Mouse (Mus musculus) lung, embryonic 15.5 days (tissue): ENCODE results near the gene Med27. TPM values are rescaled to one million over a fixed set of nuclear protein-coding genes. Genes with fewer than 3 reads are reported as not detected.
A peak's percentile ranks its signal among the peaks of the same experiment; 100 is the strongest.

Experiments used
- ATAC-seq: fragments of 200-750 bp; cut with Nextera tagmentation; 2 replicates; pipeline ENCODE4 v1.8.0; 2017; ENCODE audit warnings: moderate number of reproducible peaks, borderline replicate concordance; ENCODE audit not compliant: low FRiP score, low TSS enrichment; ENCODE audit errors: extremely low read depth
- H3K27ac ChIP-seq: fragments of 300-500 bp; sonication (generic); 2 replicates; pipeline ENCODE4 v1.5.1; 2015; ENCODE audit warnings: moderate library complexity, mild to moderate bottlenecking, inconsistent platforms
- H3K27me3 ChIP-seq: fragments of 300-500 bp; sonication (generic); 2 replicates; pipeline ENCODE4 v1.6.1; 2015; ENCODE audit warnings: inconsistent platforms
- H3K36me3 ChIP-seq: fragments of 300-500 bp; sonication (generic); 2 replicates; pipeline ENCODE4 v1.6.1; 2015; ENCODE audit warnings: inconsistent platforms
- H3K4me1 ChIP-seq: fragments of 300-500 bp; sonication (generic); 2 replicates; pipeline ENCODE4 v1.6.1; 2015; ENCODE audit warnings: inconsistent platforms
- H3K4me2 ChIP-seq: fragments of 300-500 bp; sonication (generic); 2 replicates; pipeline ENCODE4 v1.6.1; 2015; ENCODE audit warnings: inconsistent platforms, mild to moderate bottlenecking, moderate library complexity
- H3K4me3 ChIP-seq: fragments of 300-500 bp; sonication (generic); 2 replicates; pipeline ENCODE4 v1.5.1; 2015; ENCODE audit warnings: mild to moderate bottlenecking, inconsistent platforms
- H3K9ac ChIP-seq: fragments of 300-500 bp; sonication (generic); 2 replicates; pipeline ENCODE4 v1.6.1; 2015; ENCODE audit warnings: inconsistent platforms
- H3K9me3 ChIP-seq: fragments of 300-500 bp; sonication (generic); 2 replicates; pipeline ENCODE4 v1.6.1; 2016; ENCODE audit warnings: inconsistent platforms
- WGBS: fragments of 180-500 bp; shearing (Covaris S2); methylation state at CpG from one replicate; pipeline ENCODE4 v1.1.7; 2015; 5-methylcytosine and 5-hydroxymethylcytosine counted together
- polyA plus RNA-seq: library from polyadenylated mRNA; unstranded; fragments of >200 nt; fragmentation: Nextera tagmentation; extraction: Ambion mirVana; gene quantifications from 2 replicates; pipeline ENCODE4 v1.2.1, GENCODE M21; 2015

Gene Med27
- polyA plus RNA-seq = 47.9 and 49.5 TPM in 2 replicates

GRCm38 (mm10) chr2:29346629-29347271 is at the start of gene Med27:
Gene Med27 (plus strand): TSS chr2:29346819.
- no peaks in the 10 kb centered on the region for H3K9me3 ChIP-seq
- ATAC-seq = peak; percentile 93; the same call in 1 of the 2 replicates
- under 1% methylated on average over 41 of the region's 41 CpGs for WGBS
- no peak within 1 kb of the TSS for H3K27ac ChIP-seq
- H3K4me3 ChIP-seq = peak within 1 kb of the TSS; percentile 95
- no peaks in the 10 kb centered on the region for H3K27me3 ChIP-seq
- peak within 1 kb of the TSS; percentile 92 for H3K4me2 ChIP-seq
- H3K9ac ChIP-seq = peak within 1 kb of the TSS; percentile 82
- peaks cover 8% of the 10 kb centered on the region for H3K36me3 ChIP-seq
- H3K4me1 ChIP-seq = peaks cover 4% of the 10 kb centered on the region

GRCm38 (mm10) chr2:29309966-29310365 is 36.7 kb upstream of the Med27 start:
- Histone ChIP-seq H3K27me3 (no peaks in the 10 kb centered on the region), H3K4me1 (no peaks in the 10 kb centered on the region), H3K27ac (no peak overlapping the region), H3K9ac (no peak overlapping the region), H3K36me3 (no peaks in the 10 kb centered on the region), H3K4me3 (no peak overlapping the region), H3K4me2 (no peak overlapping the region), H3K9me3 (no peaks in the 10 kb centered on the region)
- 38% methylated on average over 7 of the region's 7 CpGs for WGBS
- no peak for ATAC-seq

GRCm38 (mm10) chr2:29312058-29312457 is 34.6 kb upstream of the Med27 start:
- no peak overlapping the region for H3K27ac ChIP-seq
- no peak overlapping the region for H3K4me3 ChIP-seq
- no peaks in the 10 kb centered on the region for H3K27me3 ChIP-seq
- no peak overlapping the region for H3K9ac ChIP-seq
- 79% methylated on average over 5 of the region's 5 CpGs for WGBS
- no peaks in the 10 kb centered on the region for H3K4me1 ChIP-seq
- no peak overlapping the region for H3K4me2 ChIP-seq
- ATAC-seq = no peak
- H3K9me3 ChIP-seq = no peaks in the 10 kb centered on the region
- H3K36me3 ChIP-seq = no peaks in the 10 kb centered on the region

GRCm38 (mm10) chr2:29317906-29318470 is 28.6 kb upstream of the Med27 start:
- no peaks in the 10 kb centered on the region for H3K27me3 ChIP-seq
- WGBS = 61% methylated on average over 4 of the region's 4 CpGs
- no peaks in the 10 kb centered on the region for H3K4me1 ChIP-seq
- no peaks in the 10 kb centered on the region for H3K36me3 ChIP-seq
- H3K4me3 ChIP-seq = no peak overlapping the region
- no peaks in the 10 kb centered on the region for H3K9me3 ChIP-seq
- H3K27ac ChIP-seq = no peak overlapping the region
- no peak for ATAC-seq
- H3K4me2 ChIP-seq = no peak overlapping the region
- H3K9ac ChIP-seq = no peak overlapping the region

- 74% methylated on average over 3 of the region's 3 CpGs for WGBS
- no peak overlapping the region for H3K9ac ChIP-seq
- no peaks in the 10 kb centered on the region for H3K9me3 ChIP-seq
- H3K4me3 ChIP-seq = no peak overlapping the region
- H3K36me3 ChIP-seq = no peaks in the 10 kb centered on the region
- no peak overlapping the region for H3K27ac ChIP-seq
- no peaks in the 10 kb centered on the region for H3K4me1 ChIP-seq
- H3K27me3 ChIP-seq = no peaks in the 10 kb centered on the region
- ATAC-seq = no peak
- H3K4me2 ChIP-seq = no peak overlapping the region
Observed at GRCm38 (mm10) chr2:29318596-29318995, 28.0 kb upstream of the Med27 start.

- Histone ChIP-seq H3K36me3 (no peaks in the 10 kb centered on the region), H3K4me3 (no peak overlapping the region), H3K27me3 (no peaks in the 10 kb centered on the region), H3K9me3 (no peaks in the 10 kb centered on the region), H3K4me2 (no peak overlapping the region), H3K4me1 (no peaks in the 10 kb centered on the region), H3K9ac (no peak overlapping the region), H3K27ac (no peak overlapping the region)
- ATAC-seq = no peak
- 60% methylated on average over 11 of the region's 11 CpGs for WGBS
Observed at GRCm38 (mm10) chr2:29320229-29320751, 26.3 kb upstream of the Med27 start.

GRCm38 (mm10) chr2:29320780-29321179 is 25.8 kb upstream of the Med27 start:
- Histone ChIP-seq H3K4me2 (no peak overlapping the region), H3K4me3 (no peak overlapping the region), H3K36me3 (no peaks in the 10 kb centered on the region), H3K9me3 (no peaks in the 10 kb centered on the region), H3K4me1 (no peaks in the 10 kb centered on the region), H3K9ac (no peak overlapping the region), H3K27me3 (no peaks in the 10 kb centered on the region), H3K27ac (no peak overlapping the region)
- WGBS = 81% methylated on average over 6 of the region's 6 CpGs
- no peak for ATAC-seq

GRCm38 (mm10) chr2:29324456-29324855 is 22.2 kb upstream of the Med27 start:
- Histone ChIP-seq H3K27ac (no peak overlapping the region), H3K4me3 (no peak overlapping the region), H3K9me3 (no peaks in the 10 kb centered on the region), H3K9ac (no peak overlapping the region), H3K4me1 (no peaks in the 10 kb centered on the region), H3K4me2 (no peak overlapping the region), H3K36me3 (no peaks in the 10 kb centered on the region), H3K27me3 (no peaks in the 10 kb centered on the region)
- no peak for ATAC-seq
- 58% methylated on average over 2 of the region's 2 CpGs for WGBS

- no peaks in the 10 kb centered on the region for H3K4me1 ChIP-seq
- no peak overlapping the region for H3K4me3 ChIP-seq
- ATAC-seq = no peak
Observed at GRCm38 (mm10) chr2:29330471-29330870, 16.1 kb upstream of the Med27 start.

GRCm38 (mm10) chr2:29338396-29338795 is 8.2 kb upstream of the Med27 start:
- Histone ChIP-seq H3K9ac (no peak overlapping the region), H3K4me3 (no peak overlapping the region), H3K36me3 (no peaks in the 10 kb centered on the region), H3K4me1 (no peaks in the 10 kb centered on the region), H3K27me3 (no peaks in the 10 kb centered on the region), H3K27ac (no peak overlapping the region), H3K9me3 (no peaks in the 10 kb centered on the region), H3K4me2 (no peak overlapping the region)
- no peak for ATAC-seq
- 94% methylated on average over 1 of the region's 1 CpGs for WGBS

More at GRCm38 (mm10) chr2:29330471-29330870, 16.1 kb upstream of the Med27 start:
- Histone ChIP-seq H3K27me3 (no peaks in the 10 kb centered on the region), H3K27ac (no peak overlapping the region), H3K4me2 (no peak overlapping the region), H3K9ac (no peak overlapping the region), H3K9me3 (no peaks in the 10 kb centered on the region), H3K36me3 (no peaks in the 10 kb centered on the region)
- 83% methylated on average over 1 of the region's 1 CpGs for WGBS

- H3K27ac ChIP-seq = no peak overlapping the region
- no peak for ATAC-seq
- H3K4me3 ChIP-seq = no peak overlapping the region
- WGBS = 45% methylated on average over 9 of the region's 9 CpGs
- no peaks in the 10 kb centered on the region for H3K27me3 ChIP-seq
- H3K9me3 ChIP-seq = no peaks in the 10 kb centered on the region
- H3K36me3 ChIP-seq = no peaks in the 10 kb centered on the region
- H3K4me1 ChIP-seq = no peaks in the 10 kb centered on the region
- H3K9ac ChIP-seq = no peak overlapping the region
- H3K4me2 ChIP-seq = no peak overlapping the region
Observed at GRCm38 (mm10) chr2:29358696-29359375, 12.2 kb downstream of the Med27 start.

GRCm38 (mm10) chr2:29360956-29361355 is 14.3 kb downstream of the Med27 start:
- ATAC-seq = no peak
- Histone ChIP-seq H3K36me3 (no peaks in the 10 kb centered on the region), H3K4me2 (no peak overlapping the region), H3K27me3 (no peaks in the 10 kb centered on the region), H3K4me3 (no peak overlapping the region), H3K9me3 (no peaks in the 10 kb centered on the region), H3K4me1 (no peaks in the 10 kb centered on the region), H3K27ac (no peak overlapping the region), H3K9ac (no peak overlapping the region)
- WGBS = 61% methylated on average over 3 of the region's 3 CpGs
